Mouse (Mus musculus): ENCODE results near the gene Accsl. TPM values are rescaled to one million over a fixed set of nuclear protein-coding genes. Genes with fewer than 3 reads are reported as not detected.

Accsl gene
- polyA plus RNA-seq, 1 experiment from 2014 or later: not detected

Other genes with a start within 250 kb of the Accsl start
- gene Alx4, start 226.8 kb downstream of the Accsl start, polyA plus RNA-seq (2016; fragmentation: Nextera tagmentation; extraction: Ambion mirVana): 24.3 and 27.8 TPM in 2 replicates
- 105 and 112 TPM in 2 replicates for gene Ext2, start 46.6 kb downstream of the Accsl start, polyA plus RNA-seq (2016; fragmentation: Nextera tagmentation; extraction: Ambion mirVana)
- 9.6 and 9.8 TPM in 2 replicates for gene Accs, start 19.2 kb downstream of the Accsl start, polyA plus RNA-seq (2016; fragmentation: Nextera tagmentation; extraction: Ambion mirVana)
- gene Gm13889, start 88.0 kb upstream of the Accsl start, polyA plus RNA-seq (2016; fragmentation: Nextera tagmentation; extraction: Ambion mirVana): 6.1 and 8.3 TPM in 2 replicates
- gene Gm27027, start 127.2 kb upstream of the Accsl start, polyA plus RNA-seq (2016; fragmentation: Nextera tagmentation; extraction: Ambion mirVana): not detected in 2 replicates
- gene Alkbh3, start 141.7 kb upstream of the Accsl start, polyA plus RNA-seq (2016; fragmentation: Nextera tagmentation; extraction: Ambion mirVana): 65.0 and 74.9 TPM in 2 replicates

Measured in embryonic facial prominence, embryonic 12.5 days (tissue).